Mouse (Mus musculus) cortical plate, adult 2 months (tissue): ENCODE measurements at regions not wholly inside any gene's neighbourhood (a gene's known extent, or its start where the extent isn't known, plus 50 kb on each side); places are given as distances from the start of the nearest gene placed in this dataset.

Experiments
- CTCF ChIP-seq: fragments of 200-500 bp; IDR thresholded peaks from 2 replicates; pipeline ENCODE4 v1.5.1; 2011; ENCODE audit warnings: mild to moderate bottlenecking, control low read depth, low read length; ENCODE audit not compliant: insufficient read depth; ENCODE audit errors: extremely low read depth
- POLR2A ChIP-seq: fragments of 200-500 bp; IDR thresholded peaks from 2 replicates; pipeline ENCODE4 v1.6.1; 2011; ENCODE audit warnings: mild to moderate bottlenecking, low read length, control low read depth; ENCODE audit not compliant: insufficient read depth; ENCODE audit errors: extremely low read depth

DNA sequence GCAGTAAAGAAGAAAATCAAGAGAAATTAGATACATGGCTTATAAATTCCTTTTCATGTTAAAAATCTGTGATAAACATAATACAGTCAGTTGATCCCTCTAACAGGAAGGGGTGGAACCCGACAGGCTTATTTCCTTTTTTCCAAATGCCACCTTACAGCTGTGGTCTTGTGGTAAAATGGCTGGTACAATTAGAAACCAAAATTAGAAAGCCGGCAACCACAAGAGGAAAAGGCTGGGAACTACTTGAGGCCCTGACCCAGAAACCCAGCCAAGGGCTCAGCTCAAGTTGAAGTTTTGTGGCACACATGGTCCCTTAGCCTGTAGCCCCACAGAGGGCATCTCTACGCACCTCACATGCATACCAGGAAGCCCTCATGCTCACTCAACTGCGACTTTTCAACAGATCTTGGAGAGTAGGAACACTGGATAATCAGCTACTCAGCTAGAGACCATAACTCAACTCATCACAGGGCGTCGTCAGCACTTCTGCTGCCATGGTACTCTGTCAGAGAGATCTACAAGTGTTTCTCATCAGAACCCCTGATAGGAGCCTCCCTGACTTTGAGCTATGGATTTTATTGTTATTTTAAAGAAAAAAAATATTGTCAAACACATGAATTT lies 509.4 kb downstream of the Nfib start:
- TF ChIP-seq POLR2A: no peak
- no peak for TF ChIP-seq CTCF
